Mouse (Mus musculus): ENCODE measurements around the gene Fbxl8. TPM values are rescaled to one million over a fixed set of nuclear protein-coding genes. Genes with fewer than 3 reads are reported as not detected.
"Not testable (repeated sequence)": the region's sequence is repeated elsewhere in the genome, so short reads cannot be mapped to it uniquely, and the experiment has no call there.

Fbxl8 gene
- 16.3 and 16.9 TPM in 2 replicates for polyA plus RNA-seq (2012; rRNA removed)

DNA sequence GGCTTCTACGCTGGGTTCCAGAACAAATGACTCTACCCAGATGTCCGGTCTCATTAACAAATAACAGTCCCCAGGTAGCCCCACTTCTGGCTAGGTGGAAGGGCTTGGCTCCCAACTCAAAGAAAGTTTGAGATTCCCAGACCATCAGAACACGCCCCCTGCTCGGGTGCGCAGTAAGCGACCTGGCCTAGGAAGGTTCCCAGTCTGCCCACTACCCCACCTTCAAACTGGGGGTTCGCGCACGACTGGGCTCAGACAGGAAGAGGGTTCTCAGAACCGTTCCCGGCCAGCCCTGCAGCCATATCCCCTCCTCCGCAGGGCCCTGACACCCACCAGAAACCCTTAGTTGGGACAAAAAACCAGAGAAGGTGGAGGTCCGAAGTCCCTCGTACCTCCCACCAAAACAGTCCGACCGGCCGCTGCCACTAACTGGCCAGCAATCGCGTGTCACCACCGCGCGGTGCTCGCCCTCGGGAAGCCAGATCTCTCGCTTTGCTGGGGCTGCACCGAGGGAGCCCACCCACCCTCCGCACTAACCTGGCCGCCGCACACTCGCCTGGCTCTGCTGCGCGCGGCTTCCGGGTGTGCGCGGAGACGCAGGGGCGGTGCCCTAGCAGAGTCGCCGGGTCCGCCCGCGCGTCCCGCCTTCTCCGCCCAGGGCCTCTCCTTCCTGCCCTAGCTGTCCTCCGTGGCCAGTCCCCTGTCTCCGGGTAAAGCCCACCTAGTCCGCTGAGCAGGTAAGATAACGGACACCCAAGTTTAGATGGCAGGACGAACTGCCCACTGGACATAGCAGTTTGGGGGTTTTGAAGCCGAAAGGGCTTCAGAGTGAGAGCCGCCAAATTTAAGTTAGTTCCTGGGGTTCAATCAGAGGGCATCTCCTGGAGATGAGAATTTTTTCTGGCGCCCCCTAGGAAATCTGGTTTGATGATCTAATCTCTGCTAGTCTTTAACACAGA lies at the start of gene Fbxl8, which contains the start of gene Tradd:
Fbxl8 (plus strand) TSS at position 625 of the 959 bp plus-strand sequence.
Tradd (minus strand) TSS at position 586 of the 959 bp plus-strand sequence.
- no peak for DNase-seq (ENCODE audit: low read depth, low spot score)
- WGBS = under 1% methylated on average over 54 of the region's 54 CpGs

DNA sequence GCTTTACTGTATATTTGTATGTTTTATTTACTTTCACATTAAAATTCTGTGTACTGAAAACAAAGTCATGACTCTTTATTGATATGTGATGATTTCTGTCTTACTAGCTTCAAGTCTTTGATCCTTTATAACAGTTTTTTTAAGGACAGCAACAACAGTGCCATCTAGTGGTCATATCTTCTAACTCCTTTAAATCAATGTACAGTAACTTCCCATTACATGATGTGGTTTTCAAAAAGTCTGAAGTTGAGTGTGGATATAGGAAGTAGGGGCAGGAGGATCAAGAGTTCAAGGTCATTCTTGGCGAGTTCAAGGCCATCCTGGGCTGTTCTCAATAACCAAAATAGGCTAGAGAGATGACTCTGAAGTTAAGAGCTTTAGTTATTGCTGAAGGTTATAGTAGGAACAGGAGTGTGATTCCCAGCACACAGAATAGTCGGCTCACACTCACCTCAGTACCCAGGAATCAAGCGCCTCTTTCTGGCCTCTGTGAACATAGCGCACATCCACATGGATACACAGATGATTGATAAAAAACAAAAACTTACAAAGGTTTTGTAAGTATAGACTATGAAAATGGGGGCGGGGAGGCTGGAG lies 46.4 kb upstream of the Fbxl8 start:
- WGBS = 76% methylated on average over 5 of the region's 5 CpGs
- DNase-seq (ENCODE audit: low read depth, low spot score) = no peak

DNA sequence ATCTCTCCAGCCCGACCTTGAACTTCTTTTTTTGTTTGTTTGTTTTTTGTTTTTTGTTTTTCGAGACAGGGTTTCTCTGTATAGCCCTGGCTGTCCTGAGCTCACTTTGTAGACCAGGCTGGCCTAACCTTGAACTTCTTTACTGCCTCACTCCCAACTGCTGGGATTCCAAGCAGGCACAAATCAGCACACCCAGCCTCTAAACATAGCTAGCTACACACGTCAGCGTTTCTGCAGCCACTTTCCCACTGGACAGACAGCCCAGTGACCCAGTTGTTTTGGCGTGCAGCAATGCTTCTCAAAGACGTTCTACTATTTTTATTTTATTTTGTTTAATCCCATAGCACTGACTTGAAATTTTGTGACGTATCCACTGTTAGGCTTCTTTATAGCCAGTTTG lies 40.6 kb upstream of the Fbxl8 start:
- 55% methylated on average over 7 of the region's 7 CpGs for WGBS
- no peak for DNase-seq (ENCODE audit: low read depth, low spot score)

DNA sequence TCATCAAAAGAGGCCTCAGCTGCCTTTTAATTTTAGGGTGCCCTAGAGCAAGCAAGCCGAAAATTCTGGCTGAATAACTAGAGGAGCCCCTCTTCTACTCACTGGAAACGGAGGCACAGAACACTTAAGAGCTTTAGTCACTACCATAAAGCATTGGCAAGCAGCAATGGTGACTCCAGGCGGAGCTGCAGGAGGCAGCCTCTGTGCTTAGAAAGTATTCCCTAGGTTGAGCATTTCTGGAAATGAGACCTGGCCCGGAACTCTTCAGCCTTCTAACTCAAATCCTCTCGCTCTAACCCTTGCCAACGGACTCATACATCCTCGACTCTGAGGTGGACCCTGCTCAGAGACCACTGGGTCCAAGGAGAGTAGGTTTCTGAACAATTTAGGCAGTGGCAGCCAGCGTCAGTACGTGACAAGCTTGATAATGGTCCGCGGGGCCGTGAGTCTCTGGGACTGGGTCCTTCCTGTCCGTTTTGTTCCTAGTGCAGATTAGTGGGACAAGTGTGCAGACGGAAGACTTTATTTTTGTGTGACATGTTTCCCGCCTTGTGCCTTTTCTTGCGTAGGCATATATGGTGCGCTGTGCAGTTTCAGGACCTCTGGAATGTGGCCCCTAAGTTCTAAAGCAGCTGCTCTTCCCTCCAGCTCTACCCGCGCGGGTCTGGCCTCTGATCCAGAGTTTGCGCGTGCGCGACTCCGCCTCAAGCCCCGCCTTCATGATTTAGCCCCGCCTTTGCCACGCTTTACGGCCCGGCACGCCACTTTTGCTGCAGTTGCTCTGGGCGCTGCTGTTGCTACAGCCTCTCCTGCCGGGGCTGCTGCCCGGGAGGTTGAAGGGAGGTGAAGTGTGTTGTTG lies 39.8 kb upstream of the Fbxl8 start, which contains the start of gene D230025D16Rik:
D230025D16Rik (plus strand) TSS at position 733 of the 859 bp plus-strand sequence.
- peak; percentile 79 for DNase-seq (ENCODE audit: low read depth, low spot score)
- 1% methylated on average over 34 of the region's 34 CpGs for WGBS

DNA sequence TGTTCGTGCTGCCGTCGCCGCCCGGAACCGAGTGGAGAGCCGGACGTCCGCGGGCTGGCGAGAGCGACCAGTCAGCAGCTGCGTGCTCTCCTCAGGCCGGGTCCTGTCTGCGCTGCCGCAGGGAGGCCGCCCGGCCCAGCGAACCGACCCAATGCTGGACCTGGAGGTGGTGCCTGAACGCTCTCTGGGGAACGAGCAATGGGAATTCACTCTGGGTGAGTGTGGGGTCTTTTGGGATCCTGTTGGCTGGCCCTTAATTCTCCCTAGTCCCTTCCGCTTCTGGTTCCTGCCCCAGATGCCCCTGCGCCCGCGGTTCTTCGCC lies 39.2 kb upstream of the Fbxl8 start:
- under 1% methylated on average over 27 of the region's 27 CpGs for WGBS

DNA sequence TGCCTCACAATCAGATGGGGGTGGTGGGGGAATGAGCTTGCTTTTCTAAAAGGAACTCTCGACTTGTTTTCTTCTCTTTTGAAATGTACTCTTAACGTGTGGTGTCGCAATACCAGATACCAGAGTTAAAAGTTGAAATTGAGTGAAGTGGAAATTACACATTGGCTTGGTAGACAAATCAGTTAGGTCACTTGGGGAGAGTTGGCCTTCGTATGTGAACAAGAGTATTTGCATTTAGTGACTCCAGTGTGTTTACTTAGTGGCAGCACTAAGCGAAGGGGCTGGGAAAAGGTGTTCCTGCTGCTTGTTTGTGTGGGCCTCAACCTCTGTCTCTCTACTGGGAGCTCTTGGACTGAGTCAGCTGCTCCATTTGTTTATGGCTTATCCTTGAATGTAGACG lies 38.5 kb upstream of the Fbxl8 start:
- no peak for DNase-seq (ENCODE audit: low read depth, low spot score)
- WGBS = 4% methylated on average over 6 of the region's 6 CpGs

More for the DNA sequence above, 39.2 kb upstream of the Fbxl8 start:
- no peak for DNase-seq (ENCODE audit: low read depth, low spot score)

DNA sequence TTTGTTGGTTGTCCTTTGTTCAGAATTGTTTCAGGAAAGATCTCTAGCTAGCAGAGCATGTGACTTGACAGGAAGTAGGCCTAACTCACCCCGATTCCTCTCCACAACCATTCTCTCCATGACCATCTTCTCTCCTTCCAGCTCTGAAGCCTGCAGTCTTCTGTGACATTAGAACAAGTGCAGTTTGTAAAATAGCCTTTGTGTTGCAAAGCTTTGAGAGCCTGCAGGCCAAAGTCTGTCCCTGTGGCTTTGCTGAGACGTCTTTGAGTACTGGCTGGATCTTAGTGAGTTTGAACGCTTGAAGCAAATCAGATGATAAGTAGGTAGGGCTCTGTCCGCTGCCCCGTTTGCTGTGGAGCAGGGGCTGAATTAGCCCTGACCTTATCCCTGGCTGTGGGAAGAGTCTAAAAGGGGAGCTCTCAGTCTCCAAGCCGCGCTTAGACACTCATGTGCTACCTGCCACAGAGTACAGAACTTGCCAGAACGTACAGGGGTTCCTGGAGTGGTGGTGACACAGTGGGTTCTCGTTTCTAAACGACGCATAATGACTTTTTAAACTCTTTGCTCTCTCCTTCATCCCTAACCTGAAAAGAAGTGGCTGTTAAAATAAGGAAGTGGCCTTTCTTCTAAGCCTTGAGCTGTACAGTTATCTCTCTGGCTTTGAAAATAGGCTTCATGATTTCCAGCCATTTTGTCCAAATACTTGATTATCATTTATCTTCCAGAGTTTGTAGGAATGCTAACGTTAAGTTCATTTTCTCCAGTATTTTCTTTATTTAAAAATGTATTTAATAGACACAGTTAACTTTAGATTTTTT lies 32.7 kb upstream of the Fbxl8 start:
- no peak for DNase-seq (ENCODE audit: low read depth, low spot score)
- 85% methylated on average over 12 of the region's 12 CpGs for WGBS

DNA sequence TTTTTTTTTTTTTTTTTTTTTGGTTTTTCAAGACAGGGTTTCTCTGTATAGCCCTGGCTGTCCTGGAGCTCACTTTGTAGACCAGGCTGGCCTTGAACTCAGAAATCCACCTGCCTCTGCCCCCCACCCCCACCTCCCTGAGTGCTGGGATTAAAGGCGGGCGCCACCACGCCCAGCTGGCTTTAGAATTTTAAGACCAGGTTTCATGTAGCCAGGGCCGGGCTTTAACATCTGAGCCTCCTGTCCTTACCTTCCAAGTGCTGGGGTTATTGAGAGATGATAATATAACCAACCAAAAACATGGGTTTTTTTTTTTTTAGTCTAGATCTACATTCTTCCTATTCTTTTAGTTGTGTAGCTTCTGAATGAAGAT lies 32.1 kb upstream of the Fbxl8 start:
- DNase-seq (ENCODE audit: low read depth, low spot score) = not testable (repeated sequence)
- 85% methylated on average over 4 of the region's 4 CpGs for WGBS

DNA sequence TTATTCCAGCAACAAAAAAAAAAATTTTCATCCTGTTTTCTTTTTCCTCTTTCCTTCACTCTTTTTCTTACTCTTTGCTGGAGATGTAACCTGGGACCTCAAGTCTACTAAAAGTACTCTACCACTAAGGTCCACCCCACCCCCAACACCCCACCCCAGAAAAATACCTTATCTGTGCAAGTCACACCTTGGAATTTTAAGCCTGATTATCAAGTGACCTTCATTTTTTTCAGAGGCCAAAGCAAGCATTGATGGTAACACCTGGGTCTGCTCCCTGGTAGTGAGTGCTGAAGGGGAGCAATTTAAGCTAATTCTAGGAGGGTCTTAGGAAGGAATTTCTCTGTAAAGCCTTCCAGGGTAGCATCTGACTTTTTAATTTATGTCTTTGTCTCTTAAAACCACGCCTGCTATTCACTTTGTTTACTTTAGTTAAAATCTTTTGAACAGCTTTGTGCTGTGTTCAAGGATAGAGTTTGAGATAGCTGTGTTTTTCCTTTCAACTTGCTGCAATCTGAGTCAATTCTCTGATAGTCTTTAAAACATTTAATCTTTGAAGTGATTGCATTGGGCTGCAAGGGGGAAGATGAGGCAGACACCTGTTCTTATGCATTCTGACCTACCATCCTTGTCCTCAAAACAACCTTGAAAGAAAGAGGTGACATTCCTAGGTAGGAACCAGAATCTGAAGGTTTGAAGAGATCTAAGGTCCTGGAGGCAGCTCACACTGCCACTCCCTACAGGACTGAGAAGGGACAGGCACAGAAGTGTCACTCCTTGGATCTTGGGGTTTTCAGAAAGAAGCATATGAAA lies 31.1 kb upstream of the Fbxl8 start:
- no peak for DNase-seq (ENCODE audit: low read depth, low spot score)
- WGBS = 28% methylated on average over 1 of the region's 1 CpGs

DNA sequence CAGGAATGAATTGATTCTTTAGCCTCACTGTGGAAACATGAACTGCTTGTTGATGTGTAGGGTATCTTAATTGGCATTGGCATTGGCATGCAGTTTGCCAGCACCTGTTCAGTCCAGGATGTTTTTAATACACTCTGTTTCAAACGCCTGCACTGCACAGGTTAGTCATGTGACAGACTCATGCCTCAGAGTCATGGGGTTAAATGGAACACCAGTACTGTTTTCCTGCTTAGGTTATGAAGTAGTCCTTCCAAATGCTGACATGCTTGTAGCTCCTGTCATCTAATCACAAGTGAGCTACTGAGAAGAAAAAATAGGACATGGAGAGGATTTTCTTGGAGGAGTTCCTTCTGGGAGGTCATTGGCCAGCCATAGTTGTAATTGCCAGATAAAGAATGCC lies 29.2 kb upstream of the Fbxl8 start:
- 57% methylated on average over 1 of the region's 1 CpGs for WGBS
- no peak for DNase-seq (ENCODE audit: low read depth, low spot score)

DNA sequence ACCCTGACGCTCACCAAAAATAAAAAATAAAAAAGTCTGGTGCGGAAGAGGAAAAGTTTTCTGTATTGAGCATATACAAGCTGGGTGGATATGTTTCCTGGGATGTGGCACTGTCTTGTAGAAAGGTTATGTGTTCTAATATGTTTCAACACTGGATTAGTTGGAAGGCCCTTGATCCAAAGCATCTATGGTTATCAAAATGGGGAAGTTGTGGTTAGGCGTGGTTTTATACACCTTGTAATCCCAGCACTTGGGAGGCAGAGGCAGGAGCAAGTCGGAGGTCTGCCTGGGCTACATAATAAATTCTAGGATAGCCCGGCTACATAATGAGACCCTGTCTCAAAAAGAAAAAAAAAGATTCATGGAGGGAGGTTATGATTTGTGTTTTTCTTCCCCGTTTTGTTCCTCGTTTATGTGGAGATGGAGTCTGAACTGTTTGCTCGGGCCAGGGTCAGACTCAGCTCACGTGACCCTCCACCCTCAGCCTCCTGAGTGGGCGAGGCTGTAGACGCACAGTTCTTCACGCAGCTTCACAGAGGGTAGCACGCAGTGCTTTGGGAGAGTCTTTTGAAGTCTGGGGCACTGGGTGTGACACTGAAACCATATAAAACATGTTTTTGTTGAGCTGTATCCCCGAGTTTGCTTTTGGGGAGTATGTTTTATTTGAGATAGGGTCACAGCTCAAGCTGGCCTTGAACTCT lies 26.9 kb upstream of the Fbxl8 start:
- no peak for DNase-seq (ENCODE audit: low read depth, low spot score)
- WGBS = 79% methylated on average over 14 of the region's 14 CpGs

DNA sequence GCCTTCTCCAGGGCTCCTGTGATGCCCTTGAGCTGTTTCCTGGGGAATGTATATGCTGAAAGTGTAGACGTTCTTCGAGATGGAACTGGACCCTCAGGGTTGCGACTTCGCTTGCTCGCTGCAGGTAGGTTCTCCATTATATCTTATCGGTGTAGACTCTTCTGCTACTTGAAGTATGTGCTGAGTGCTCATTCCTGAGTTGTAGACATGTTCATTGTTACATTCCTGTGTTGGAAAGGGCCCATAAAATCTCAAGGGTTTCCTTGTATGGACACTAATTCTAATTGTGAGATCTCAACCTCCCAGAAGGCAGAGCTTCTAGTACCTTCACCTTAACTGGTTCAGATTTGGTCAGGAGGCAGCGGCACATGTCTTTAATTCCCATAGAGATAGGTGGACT lies 23.4 kb upstream of the Fbxl8 start:
- no peak for DNase-seq (ENCODE audit: low read depth, low spot score)
- 97% methylated on average over 7 of the region's 7 CpGs for WGBS

DNA sequence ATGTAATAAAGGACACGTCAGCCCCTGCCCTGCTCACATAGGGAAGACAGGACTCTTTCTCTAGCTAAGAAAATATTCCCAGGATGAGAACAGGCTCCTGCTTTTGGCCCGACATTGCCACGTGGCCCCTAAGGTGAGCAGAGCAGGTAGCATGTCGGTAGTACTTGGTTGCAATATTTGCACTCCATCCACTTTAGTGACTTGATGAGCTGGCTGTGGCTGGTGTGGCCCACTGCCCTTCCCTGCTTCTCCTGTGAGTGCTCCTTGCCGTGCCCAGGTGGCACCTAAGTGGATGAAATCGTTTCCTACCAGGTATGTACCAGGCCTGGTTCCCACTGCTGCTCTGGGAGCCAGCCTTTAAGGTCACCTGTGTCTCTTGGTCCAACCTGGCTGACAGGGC lies 12.5 kb upstream of the Fbxl8 start:
- WGBS = 86% methylated on average over 6 of the region's 6 CpGs
- DNase-seq (ENCODE audit: low read depth, low spot score) = no peak

DNA sequence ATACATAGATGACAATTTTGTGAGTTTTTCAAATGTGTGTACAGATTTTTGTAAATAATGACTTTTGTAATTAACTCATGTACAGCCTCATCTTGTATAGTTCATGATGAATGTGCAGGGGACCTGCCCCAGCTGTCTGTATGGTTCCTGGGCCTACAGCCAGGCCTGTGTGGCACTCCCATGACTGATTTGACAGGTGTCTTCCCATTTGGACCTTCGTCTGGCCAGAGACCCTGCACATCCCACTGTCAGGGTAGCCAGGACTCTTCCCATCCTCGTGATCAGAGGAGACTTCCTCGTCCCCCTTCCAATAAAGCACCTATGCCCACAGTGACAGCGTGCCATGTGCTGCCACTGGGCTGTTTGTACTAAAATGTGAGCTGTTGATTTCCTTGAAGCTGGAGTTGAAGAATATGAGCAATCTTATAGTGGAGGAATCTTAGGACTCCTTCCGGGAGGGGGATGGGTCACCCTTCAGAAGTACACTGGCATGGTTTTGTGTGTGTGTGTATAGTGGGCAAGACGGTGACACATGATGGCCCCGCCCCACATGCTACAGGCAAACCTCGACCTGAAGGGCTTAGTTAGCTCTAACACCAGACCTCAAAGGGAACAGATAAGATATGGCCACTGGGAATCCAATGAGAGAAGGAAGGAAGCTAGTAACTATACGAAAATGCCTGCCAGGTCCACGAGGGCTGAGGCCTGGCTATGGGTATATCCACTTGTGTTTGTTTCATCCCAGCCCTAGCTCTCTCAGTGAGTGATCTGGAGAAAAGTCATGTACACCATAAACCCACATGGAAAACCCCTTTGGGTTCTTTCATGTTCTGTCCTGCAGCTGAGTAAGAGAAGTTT lies 11.5 kb upstream of the Fbxl8 start:
- 86% methylated on average over 10 of the region's 10 CpGs for WGBS
- no peak for DNase-seq (ENCODE audit: low read depth, low spot score)

DNA sequence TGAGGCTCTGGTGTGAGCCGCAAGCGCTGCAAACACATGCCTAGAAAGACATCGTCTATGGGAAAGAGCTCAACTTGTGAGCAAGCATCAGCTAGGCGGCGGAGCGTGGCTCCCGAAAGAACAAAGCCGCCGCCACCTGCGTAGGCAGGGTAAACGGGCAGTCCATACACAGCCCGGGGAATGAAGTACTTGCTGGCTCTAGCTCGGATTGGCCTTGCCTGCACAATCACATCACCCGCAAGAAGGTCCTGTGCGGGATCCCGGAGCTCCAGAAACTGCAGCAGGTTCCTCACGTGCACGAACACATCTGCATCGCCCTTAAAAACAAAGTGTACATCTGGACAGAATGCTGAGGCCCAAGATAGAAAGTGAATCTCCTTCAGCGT lies 10.7 kb upstream of the Fbxl8 start:
- no peak for DNase-seq (ENCODE audit: low read depth, low spot score)
- 46% methylated on average over 20 of the region's 20 CpGs for WGBS

DNA sequence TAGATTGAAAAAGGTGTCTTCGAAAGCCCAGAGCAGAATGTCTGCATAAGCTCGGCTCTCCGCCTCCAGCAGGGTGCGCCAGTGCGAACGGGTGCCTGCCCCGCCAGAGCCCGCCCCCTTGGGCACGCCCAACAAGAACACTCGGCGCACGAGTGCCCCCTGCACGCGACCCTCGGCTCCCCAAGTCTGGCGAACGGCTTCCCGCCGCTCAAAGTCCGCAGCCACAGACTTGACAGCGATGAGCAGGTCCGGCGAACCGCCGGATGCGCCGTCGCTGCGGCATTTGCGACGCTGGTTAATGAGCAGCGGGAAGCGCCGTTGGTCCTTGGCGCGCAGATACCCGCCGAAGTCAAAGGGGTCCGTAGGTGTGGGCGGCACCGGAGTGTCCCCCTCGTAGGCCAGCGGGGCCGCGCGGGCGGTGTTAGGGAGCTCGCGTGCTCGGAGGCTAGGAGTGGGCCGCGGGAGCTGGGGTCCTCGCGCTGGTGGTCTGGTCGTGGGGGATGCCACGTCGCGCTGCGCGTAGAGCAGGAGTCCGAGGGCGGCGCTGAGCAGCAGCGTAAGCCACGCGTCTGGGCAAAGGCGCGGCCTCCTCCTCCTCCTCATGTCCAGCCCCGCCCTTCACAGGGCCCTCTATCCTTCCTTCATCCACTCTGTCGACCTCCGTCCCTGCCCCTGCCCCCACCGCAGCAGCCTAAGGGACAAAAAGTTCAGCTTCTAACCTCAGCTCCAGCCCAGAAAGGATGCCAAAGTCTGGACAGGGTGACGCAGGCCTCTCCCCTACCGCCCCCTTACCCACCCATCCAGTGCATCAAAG lies 10.1 kb upstream of the Fbxl8 start:
- WGBS = under 1% methylated on average over 74 of the region's 74 CpGs
- DNase-seq (ENCODE audit: low read depth, low spot score) = no peak

All from large intestine, adult 2 months (tissue).